Mouse (Mus musculus) 416B (cell line): ENCODE data around the gene Slpi.

Source experiments
- DNase-seq: peaks from one replicate; pipeline ENCODE4 v3.0.0; 2011; ENCODE audit warnings: low read depth

The Slpi gene

DNA sequence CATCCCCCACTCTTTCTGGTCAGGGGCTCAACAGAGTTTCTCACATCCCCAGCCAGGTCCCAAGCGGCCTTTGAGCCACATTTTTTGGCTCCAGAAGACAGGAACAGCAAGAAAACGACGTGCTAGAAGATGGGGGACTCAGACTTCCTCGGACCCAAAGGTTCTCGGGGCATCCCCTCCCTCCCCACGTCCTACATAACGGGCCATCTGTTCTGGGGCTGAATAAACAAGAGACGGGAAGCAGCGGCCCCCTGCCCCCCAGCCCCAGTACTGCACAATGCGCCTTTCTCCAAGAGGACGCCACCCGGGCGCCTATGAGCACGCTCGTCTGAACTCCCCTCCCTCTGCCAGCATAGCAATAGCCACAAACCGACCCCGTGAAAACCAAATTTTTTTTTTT is at the start of gene Slpi:
Gene Slpi, minus strand, starts transcription at position 76 of the 400 bp plus-strand sequence.
- no peak for DNase-seq

GRCm38 (mm10) chr2:164438257-164438656 is 49.4 kb upstream of the Slpi start:
- no peak for DNase-seq

DNA sequence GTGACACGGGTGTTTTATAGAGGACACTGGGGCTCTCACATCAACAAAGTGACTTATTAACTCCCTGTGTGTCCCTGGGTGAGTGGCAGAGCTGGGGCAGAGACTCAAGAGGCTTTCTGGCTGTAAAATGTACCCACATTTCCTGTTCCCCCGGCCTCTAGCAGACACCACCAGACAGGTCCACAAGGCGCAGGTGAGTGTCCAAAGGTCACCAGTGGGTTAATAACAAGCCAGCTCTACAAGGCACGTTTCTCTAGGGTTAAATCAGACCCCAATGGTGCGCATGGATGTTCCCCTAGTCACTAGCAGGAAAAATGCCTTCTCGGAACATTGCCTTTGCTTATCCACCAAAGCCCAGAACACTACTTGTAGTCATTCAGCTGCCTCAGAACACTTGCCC is 48.8 kb upstream of the Slpi start:
- no peak for DNase-seq

- no peak for DNase-seq
Observed at GRCm38 (mm10) chr2:164436961-164437360, 48.1 kb upstream of the Slpi start.

DNA sequence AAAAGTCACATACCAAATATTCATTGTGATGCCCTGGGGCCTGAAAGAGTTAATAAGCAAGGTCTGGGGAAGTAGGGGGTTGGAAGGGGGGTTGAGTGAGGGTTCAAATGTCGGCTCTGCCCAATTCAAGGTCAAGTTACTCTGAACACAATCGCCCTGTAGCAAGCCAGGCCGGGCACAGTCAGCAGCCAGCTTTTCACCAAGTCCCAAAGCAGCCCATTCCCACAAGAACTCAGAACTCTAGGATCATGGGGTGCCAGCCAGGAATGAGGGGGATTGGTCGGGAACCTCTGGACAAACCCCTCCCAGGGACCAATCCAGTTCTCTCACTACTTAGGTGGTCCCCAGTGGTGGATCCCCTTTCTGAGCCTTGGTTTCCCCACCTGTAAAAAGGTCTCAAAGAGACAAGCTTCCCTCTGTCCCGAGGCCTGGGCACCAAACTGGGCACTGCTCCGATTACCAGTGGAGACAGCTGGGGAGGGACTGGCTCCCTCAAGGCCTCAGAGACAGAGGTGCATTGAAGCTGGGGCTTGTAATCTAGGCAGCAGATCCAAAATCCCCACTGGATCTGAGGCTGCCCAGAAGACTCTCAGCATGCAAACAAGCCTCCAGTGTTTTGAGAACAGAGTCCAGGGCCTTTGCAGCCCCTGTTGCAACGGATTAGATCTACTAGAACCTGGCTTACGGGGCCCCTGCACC is 47.5 kb upstream of the Slpi start:
- no peak for DNase-seq

GRCm38 (mm10) chr2:164435216-164436090 is 46.6 kb upstream of the Slpi start:
- no peak for DNase-seq

- no peak for DNase-seq
Observed at GRCm38 (mm10) chr2:164434681-164435080, 45.8 kb upstream of the Slpi start.

DNA sequence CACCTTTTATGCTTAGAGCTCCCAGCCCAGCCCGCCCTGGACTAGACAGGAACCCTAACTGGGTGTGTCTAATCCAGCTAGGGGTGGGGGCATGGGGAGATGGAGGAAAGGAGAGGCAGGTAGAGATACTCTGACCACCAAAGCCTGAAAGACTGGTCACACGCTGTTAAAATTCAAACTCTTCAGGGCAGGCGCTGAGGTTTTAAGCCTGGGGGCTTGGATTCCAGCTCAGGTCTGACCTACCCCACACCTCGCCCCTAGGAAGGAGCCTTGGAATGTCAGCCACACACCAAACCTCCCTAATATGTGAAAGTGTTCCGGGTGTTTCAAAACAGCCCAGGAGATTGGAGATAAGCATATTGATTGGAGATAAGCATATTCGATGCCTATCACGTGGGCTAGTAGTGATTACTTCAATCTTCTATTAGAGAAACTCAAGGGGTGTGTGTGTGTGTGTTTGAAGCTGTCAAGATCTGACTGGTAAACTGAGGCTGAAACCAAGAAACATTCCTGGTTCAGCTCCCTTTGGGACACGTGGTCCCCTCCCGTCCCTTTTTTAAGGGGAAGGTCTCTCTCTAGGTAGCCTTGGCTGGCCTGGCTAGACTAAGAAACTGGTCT is 44.5 kb upstream of the Slpi start:
- no peak for DNase-seq

DNA sequence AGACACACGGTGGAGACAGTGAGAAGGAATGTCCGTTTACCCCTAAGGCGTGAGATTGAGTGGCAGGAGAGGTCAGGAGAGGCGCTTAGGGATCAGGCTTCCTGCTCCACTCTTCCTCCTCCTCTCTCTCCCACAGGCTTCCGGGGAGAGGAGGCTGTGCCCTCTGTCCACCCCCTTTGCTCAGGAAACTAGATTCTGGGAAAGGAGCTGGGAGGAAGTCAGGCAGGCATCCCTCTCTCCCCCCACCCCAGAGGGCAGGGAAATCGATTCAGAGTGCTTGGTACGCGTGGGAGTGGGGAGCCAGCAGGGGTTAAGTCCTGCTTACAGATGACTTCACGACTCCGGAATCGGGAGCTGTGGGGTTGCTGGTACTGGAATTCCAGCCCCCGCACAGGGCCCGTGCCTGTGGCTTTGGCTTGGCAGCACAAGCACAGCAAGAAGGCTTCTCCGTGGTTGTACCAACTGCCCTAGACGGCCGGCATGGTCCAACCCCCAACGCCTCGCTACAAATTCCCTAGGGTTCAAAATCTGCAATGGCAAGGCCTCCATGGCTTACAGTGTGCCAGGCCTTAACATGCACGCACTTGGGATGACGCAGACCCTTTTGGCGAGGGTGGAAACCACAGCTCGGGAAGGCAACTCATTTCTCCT is 43.8 kb upstream of the Slpi start:
- DNase-seq = no peak

DNA sequence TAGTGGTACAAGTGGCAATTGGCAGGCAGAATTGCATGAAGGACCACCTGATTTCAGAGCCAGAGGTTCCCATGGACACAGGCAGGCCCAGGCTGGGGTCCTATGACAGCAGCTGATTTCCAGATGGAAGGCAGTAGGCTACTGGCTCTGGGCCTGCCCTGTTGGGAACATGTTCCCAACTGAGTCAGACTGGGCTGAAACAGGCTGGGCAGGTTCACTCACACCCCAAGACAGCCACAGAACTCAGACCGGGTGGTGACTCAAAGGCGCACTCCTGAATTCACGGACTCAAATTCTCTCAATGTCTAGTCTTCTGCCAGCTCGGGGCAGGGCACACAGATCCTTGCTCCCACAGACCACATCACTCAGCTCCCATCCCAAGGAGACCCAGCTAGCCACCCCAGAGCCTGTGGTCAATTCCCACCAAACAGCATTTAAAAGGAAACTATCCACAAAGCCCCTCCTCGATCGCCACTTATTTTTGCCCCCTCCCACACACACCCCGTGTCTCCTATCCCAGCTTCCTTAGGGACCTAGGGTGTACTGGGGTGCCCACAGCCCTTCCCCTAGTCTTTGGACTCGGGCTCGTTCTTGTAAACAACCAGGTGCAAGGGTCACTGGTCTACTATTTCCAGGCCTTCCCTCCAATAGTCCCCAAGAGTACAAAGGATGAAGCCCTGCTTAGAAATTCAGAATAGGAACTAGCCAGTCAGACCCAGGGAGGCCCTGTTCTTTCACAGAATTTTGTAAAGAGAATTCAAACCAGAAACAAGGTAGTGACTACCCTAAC is 43.0 kb upstream of the Slpi start:
- no peak for DNase-seq

- no peak for DNase-seq
Observed at GRCm38 (mm10) chr2:164430697-164431096, 41.8 kb upstream of the Slpi start.

- DNase-seq = no peak
Observed at GRCm38 (mm10) chr2:164429881-164430615, 41.2 kb upstream of the Slpi start.

DNA sequence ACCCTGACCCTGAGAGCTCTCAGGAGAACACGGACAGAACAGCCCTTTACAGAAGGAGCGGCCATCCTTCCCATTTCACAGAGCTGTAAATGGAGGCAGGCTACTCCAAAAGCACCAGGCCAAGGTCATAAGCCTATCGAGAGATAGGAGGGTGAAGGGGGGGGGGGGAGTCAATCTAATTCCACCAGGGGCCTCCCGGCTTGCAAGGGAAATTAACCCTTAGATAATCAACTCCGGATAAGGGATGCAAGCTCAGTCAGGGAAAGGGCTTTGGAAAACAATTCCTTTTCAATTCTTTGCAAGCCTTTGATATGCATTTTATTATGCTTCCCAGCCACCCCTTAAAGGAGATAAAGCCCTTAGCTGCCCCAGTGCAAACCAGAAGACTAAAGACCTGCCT is 39.6 kb upstream of the Slpi start:
- no peak for DNase-seq

DNA sequence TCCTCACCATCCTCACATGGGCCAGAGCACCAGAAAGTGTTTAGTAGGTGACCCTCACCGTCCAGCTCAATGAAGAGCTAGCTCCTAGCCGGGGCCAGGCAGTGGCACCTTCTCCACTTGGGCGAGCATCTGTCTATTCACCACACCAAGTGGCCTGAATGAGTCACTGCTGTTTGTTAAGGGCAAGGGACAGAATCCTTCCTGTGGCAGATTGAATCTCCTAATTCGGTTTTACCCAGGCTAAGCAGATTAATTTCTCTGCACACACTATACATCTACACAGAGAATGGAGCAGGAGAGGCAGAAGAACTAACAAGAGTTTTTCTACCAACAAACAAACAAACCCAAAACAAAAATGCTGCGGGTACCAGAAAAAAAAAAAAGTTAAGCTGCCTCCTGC is 38.1 kb upstream of the Slpi start:
- peak; percentile 37 for DNase-seq

- no peak for DNase-seq
Observed at GRCm38 (mm10) chr2:164426121-164426520, 37.2 kb upstream of the Slpi start.

DNA sequence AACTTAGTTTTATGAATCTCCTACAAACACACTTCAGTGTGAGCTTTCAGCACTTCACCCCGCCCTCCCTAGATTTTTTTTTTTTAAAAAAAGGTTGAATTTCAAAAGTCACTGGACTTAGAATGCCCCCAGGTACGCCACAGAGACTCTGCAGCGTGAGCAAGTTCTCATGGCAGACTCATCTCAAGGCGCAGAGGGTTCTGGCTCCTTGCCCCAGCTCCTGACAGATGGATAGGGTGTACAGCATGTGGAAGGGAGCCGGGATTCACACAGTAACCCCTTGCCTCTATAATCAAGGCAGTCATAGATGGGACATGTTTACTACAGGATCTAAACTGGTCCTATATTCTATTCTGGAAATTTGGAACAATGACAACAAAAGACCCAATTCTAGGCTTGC is 36.5 kb upstream of the Slpi start:
- DNase-seq = no peak

- DNase-seq = no peak
Observed at GRCm38 (mm10) chr2:164424406-164424805, 35.5 kb upstream of the Slpi start.

DNA sequence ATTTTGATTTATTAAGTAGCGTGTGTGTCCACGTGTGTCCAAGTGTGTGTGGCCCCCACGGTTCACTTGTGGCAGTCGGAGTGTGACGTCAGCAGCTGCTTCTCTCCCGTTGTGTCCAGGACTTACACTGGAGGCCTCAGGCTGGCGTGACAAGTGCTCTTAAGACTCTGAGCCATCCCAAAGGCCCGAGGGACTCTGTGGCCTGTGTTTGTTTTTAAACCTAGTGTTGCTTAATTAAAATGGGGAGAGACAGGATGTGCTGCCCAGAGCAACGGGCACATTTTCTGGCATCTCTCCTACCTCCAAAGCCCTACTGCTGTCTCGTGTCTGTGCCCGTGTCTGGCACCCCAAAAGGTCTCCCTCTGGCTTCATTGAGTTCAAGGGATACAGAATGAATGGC is 34.6 kb upstream of the Slpi start:
- no peak for DNase-seq

- DNase-seq = peak; percentile 18
Observed at GRCm38 (mm10) chr2:164422675-164423393, 33.9 kb upstream of the Slpi start.

GRCm38 (mm10) chr2:164421979-164422378 is 33.1 kb upstream of the Slpi start:
- no peak for DNase-seq
